Mouse (Mus musculus) ES-E14 (cell line): ENCODE measurements around the gene Nos1ap.

Experiments used
- HCFC1 ChIP-seq: IDR thresholded peaks from 2 replicates; pipeline ENCODE4 v1.6.1; 2012; ENCODE audit warnings: low read length, inconsistent platforms, borderline replicate concordance; ENCODE audit not compliant: insufficient read depth
- MAFK ChIP-seq: IDR thresholded peaks from 2 replicates; pipeline ENCODE4 v1.6.1; 2014; ENCODE audit warnings: mild to moderate bottlenecking, low read depth, low read length, inconsistent platforms; ENCODE audit not compliant: insufficient read depth
- ZC3H11A ChIP-seq: IDR thresholded peaks from 2 replicates; pipeline ENCODE4 v1.6.1; 2012; ENCODE audit warnings: low read depth, mild to moderate bottlenecking, inconsistent platforms, low read length, borderline replicate concordance
- ZNF384 ChIP-seq: IDR thresholded peaks from 2 replicates; pipeline ENCODE4 v1.6.1; 2012; ENCODE audit warnings: low read depth, low read length, inconsistent platforms

GRCm38 (mm10) chr1:170492027-170492426, 97.6 kb downstream of the Nos1ap start:
- no peak for TF ChIP-seq HCFC1
- no peak for TF ChIP-seq ZNF384
- no peak for TF ChIP-seq MAFK
- TF ChIP-seq ZC3H11A, result no peak
